Mouse (Mus musculus) gastrocnemius, adult 2 months (tissue): ENCODE data around the gene Clec2d. TPM values are rescaled to one million over a fixed set of nuclear protein-coding genes. Genes with fewer than 3 reads are reported as not detected.

Experiments used
- DNase-seq: peaks from one replicate; pipeline ENCODE4 v3.0.0; 2022
- H3K27ac ChIP-seq: fragments of 200-600 bp; 2 replicates; pipeline ENCODE4 v1.8.1; 2022; ENCODE audit warnings: mild to moderate bottlenecking
- H3K4me3 ChIP-seq: fragments of 200-600 bp; 2 replicates; pipeline ENCODE4 v1.8.1; 2022; ENCODE audit warnings: mild to moderate bottlenecking, moderate library complexity
- CTCF ChIP-seq: fragments of 200-600 bp; IDR thresholded peaks from 2 replicates; pipeline ENCODE4 v1.8.1; 2022; ENCODE audit warnings: antibody characterized with exemption, mild to moderate bottlenecking, moderate library complexity
- intact Hi-C: fragments of 180-260 bp; cut with DNase I; formaldehyde crosslinking; loops from one replicate; pipeline ENCODE4 v1.15.1; 2025
- long read RNA-seq, 2 experiments: library from polyadenylated mRNA; stranded (forward); transcript quantifications; one replicate each; pipeline ENCODE4 v2.0.0; 2021
- total RNA-seq, 2 experiments: library from RNA; stranded (reverse); gene quantifications; 2 replicates each; pipeline ENCODE4 v1.2.3; 2021

Clec2d gene
- total RNA-seq, result 100 to 1,000 TPM in 1 of 2 experiments, 10 to 100 TPM in 1; 73.7 to 109 TPM
- long read RNA-seq, experiment 1, partial matches to known transcripts, result 1 of 1 reads
- long read RNA-seq, experiment 1, other reads (novel, unspliced or antisense), result 0 of 1 reads
- long read RNA-seq, experiment 2, result 0 reads

- H3K4me3 ChIP-seq, result peak within 1 kb of the TSS; percentile 90
- H3K27ac ChIP-seq, result peak within 1 kb of the TSS; percentile 96
- intact Hi-C loops, result loop anchor here (2.0 kb wide), 1 partner anchor 36 kb away; no protein-coding TSS in a partner anchor
- peak; percentile 65 for TF ChIP-seq CTCF
- DNase-seq, result peak; percentile 86
Observed at GRCm38 (mm10) chr6:129180403-129181169, at the start of gene Clec2d. Gene Clec2d, plus strand, starts transcription at chr6:129180615.

GRCm38 (mm10) chr6:129132604-129133341 is 47.6 kb upstream of the Clec2d start:
- TF ChIP-seq CTCF, result no peak
- Histone ChIP-seq H3K27ac (no peak overlapping the region; the same call in 1 of the 2 replicates), H3K4me3 (no peak overlapping the region)
- intact Hi-C loops, result no loop called here
- no peak for DNase-seq

- TF ChIP-seq CTCF, result no peak
- intact Hi-C loops, result loop anchor here (2.0 kb wide), 1 partner anchor 426 kb away; no protein-coding TSS in a partner anchor
- no peak for DNase-seq
- no peak overlapping the region; the same call in 1 of the 2 replicates for H3K27ac ChIP-seq
- no peak overlapping the region for H3K4me3 ChIP-seq
Observed at GRCm38 (mm10) chr6:129146812-129147211, 33.6 kb upstream of the Clec2d start.

GRCm38 (mm10) chr6:129160103-129160502 is 20.3 kb upstream of the Clec2d start:
- peak; percentile 19 for DNase-seq
- intact Hi-C loops, result no loop called here
- no peak for TF ChIP-seq CTCF
- no peak overlapping the region for H3K4me3 ChIP-seq
- peak overlapping the region; percentile 79 for H3K27ac ChIP-seq

- DNase-seq, result no peak
- Histone ChIP-seq H3K27ac (peak overlapping the region; percentile 38), H3K4me3 (no peak overlapping the region)
- no peak for TF ChIP-seq CTCF
- intact Hi-C loops, result no loop called here
Observed at GRCm38 (mm10) chr6:129161136-129161535, 19.3 kb upstream of the Clec2d start.

- intact Hi-C loops, result no loop called here
- TF ChIP-seq CTCF, result no peak
- DNase-seq, result no peak
- no peak overlapping the region for H3K27ac ChIP-seq
- no peak overlapping the region for H3K4me3 ChIP-seq
Observed at GRCm38 (mm10) chr6:129161951-129162350, 18.5 kb upstream of the Clec2d start.

- intact Hi-C loops, result no loop called here
- Histone ChIP-seq H3K4me3 (no peak overlapping the region), H3K27ac (no peak overlapping the region)
- DNase-seq, result no peak
- no peak for TF ChIP-seq CTCF
Observed at GRCm38 (mm10) chr6:129162587-129163159, 17.7 kb upstream of the Clec2d start.

GRCm38 (mm10) chr6:129163606-129164005 is 16.8 kb upstream of the Clec2d start:
- intact Hi-C loops, result no loop called here
- no peak for TF ChIP-seq CTCF
- no peak overlapping the region for H3K4me3 ChIP-seq
- H3K27ac ChIP-seq, result no peak overlapping the region
- no peak for DNase-seq

GRCm38 (mm10) chr6:129170925-129171324 is 9.5 kb upstream of the Clec2d start:
- intact Hi-C loops, result no loop called here
- no peak overlapping the region for H3K4me3 ChIP-seq
- no peak for DNase-seq
- TF ChIP-seq CTCF, result no peak
- H3K27ac ChIP-seq, result no peak overlapping the region

- intact Hi-C loops, result no loop called here
- H3K27ac ChIP-seq, result no peak overlapping the region
- no peak for TF ChIP-seq CTCF
- no peak for DNase-seq
- no peak overlapping the region for H3K4me3 ChIP-seq
Observed at GRCm38 (mm10) chr6:129171675-129172074, 8.7 kb upstream of the Clec2d start.

GRCm38 (mm10) chr6:129174836-129175235 is 5.6 kb upstream of the Clec2d start:
- intact Hi-C loops, result loop anchor here (5.0 kb wide), 1 partner anchor 83 kb away; no protein-coding TSS in a partner anchor
- H3K27ac ChIP-seq, result peak overlapping the region; percentile 21; the same call in 1 of the 2 replicates
- TF ChIP-seq CTCF, result no peak
- no peak for DNase-seq
- H3K4me3 ChIP-seq, result no peak overlapping the region

GRCm38 (mm10) chr6:129175612-129176011 is 4.8 kb upstream of the Clec2d start:
- intact Hi-C loops, result loop anchor here (5.0 kb wide), 1 partner anchor 83 kb away; no protein-coding TSS in a partner anchor
- no peak for DNase-seq
- Histone ChIP-seq H3K4me3 (no peak overlapping the region), H3K27ac (no peak overlapping the region)
- TF ChIP-seq CTCF, result no peak
